Mouse (Mus musculus): ENCODE data around the gene Nacc2.

Nacc2 gene

GRCm38 (mm10) chr2:26055747-26056102 lies 67.3 kb downstream of the Nacc2 start:
- no peak for DNase-seq (ENCODE audit: low spot score in 2 of 2)

- peak in 1 of 2 experiments; percentile 53 for DNase-seq (ENCODE audit: low spot score in 2 of 2)
Observed at GRCm38 (mm10) chr2:26055046-26055746, 67.8 kb downstream of the Nacc2 start.

- DNase-seq (ENCODE audit: low spot score in 2 of 2), result no peak
Observed at GRCm38 (mm10) chr2:26052806-26053205, 70.2 kb downstream of the Nacc2 start.

GRCm38 (mm10) chr2:26048816-26049215 lies 74.2 kb downstream of the Nacc2 start:
- DNase-seq (ENCODE audit: low spot score in 2 of 2), result no peak

- no peak for DNase-seq (ENCODE audit: low spot score in 2 of 2)
Observed at GRCm38 (mm10) chr2:26044216-26044615, 78.8 kb downstream of the Nacc2 start.

GRCm38 (mm10) chr2:26042603-26043002 lies 80.4 kb downstream of the Nacc2 start:
- DNase-seq (ENCODE audit: low spot score in 2 of 2), result no peak

- DNase-seq (ENCODE audit: low spot score in 2 of 2), result no peak
Observed at GRCm38 (mm10) chr2:26041163-26041810, 81.7 kb downstream of the Nacc2 start.

GRCm38 (mm10) chr2:26039951-26040350 lies 83.1 kb downstream of the Nacc2 start:
- peak; percentile 47 to 55 for DNase-seq (ENCODE audit: low spot score in 2 of 2)

- DNase-seq (ENCODE audit: low spot score in 2 of 2), result no peak
Observed at GRCm38 (mm10) chr2:26037386-26037785, 85.6 kb downstream of the Nacc2 start.

GRCm38 (mm10) chr2:26034344-26035050 lies 88.5 kb downstream of the Nacc2 start:
- DNase-seq (ENCODE audit: low spot score in 2 of 2), result no peak

- DNase-seq (ENCODE audit: low spot score in 2 of 2), result no peak
Observed at GRCm38 (mm10) chr2:26030288-26030687, 92.7 kb downstream of the Nacc2 start.

GRCm38 (mm10) chr2:26024138-26025075 lies 98.6 kb downstream of the Nacc2 start:
- peak; percentile 41 to 53 for DNase-seq (ENCODE audit: low spot score in 2 of 2)

GRCm38 (mm10) chr2:26022626-26023025 lies 100.4 kb downstream of the Nacc2 start:
- no peak for DNase-seq (ENCODE audit: low spot score in 2 of 2)

- DNase-seq (ENCODE audit: low spot score in 2 of 2), result no peak
Observed at GRCm38 (mm10) chr2:26022258-26022565, 100.8 kb downstream of the Nacc2 start.

GRCm38 (mm10) chr2:26021561-26022257 lies 101.3 kb downstream of the Nacc2 start, which contains the start of gene Ubac1:
Ubac1 (minus strand) TSS chr2:26021747.
- peak; percentile 90 to 93 for DNase-seq (ENCODE audit: low spot score in 2 of 2)

GRCm38 (mm10) chr2:26020714-26021560 lies 102.1 kb downstream of the Nacc2 start:
- DNase-seq (ENCODE audit: low spot score in 2 of 2), result peak; percentile 51 to 58

- no peak for DNase-seq (ENCODE audit: low spot score in 2 of 2)
Observed at GRCm38 (mm10) chr2:26019923-26020322, 103.1 kb downstream of the Nacc2 start.

- no peak for DNase-seq (ENCODE audit: low spot score in 2 of 2)
Observed at GRCm38 (mm10) chr2:26017326-26017725, 105.7 kb downstream of the Nacc2 start.

- DNase-seq (ENCODE audit: low spot score in 2 of 2), result no peak
Observed at GRCm38 (mm10) chr2:26013674-26014073, 109.3 kb downstream of the Nacc2 start.

- no peak for DNase-seq (ENCODE audit: low spot score in 2 of 2)
Observed at GRCm38 (mm10) chr2:26011420-26011819, 111.6 kb downstream of the Nacc2 start.
